Mouse (Mus musculus) B cell, adult 2 months (primary cell): Measurements from ENCODE around the gene Lepr.
"Not testable (repeated sequence)": the region's sequence is repeated elsewhere in the genome, so short reads cannot be mapped to it uniquely, and the experiment has no call there.

Source experiments
- DNase-seq, 2 experiments: peaks; one replicate each; pipeline ENCODE4 v3.0.0; 2022

Lepr gene

GRCm38 (mm10) chr4:101718991-101719580 lies 1.9 kb downstream of the Lepr start:
- no peak for DNase-seq

- DNase-seq: no peak
Measured at GRCm38 (mm10) chr4:101721705-101722104, 4.5 kb downstream of the Lepr start.

GRCm38 (mm10) chr4:101741973-101742372 lies 24.8 kb downstream of the Lepr start:
- DNase-seq: no peak

- DNase-seq: no peak
Measured at GRCm38 (mm10) chr4:101745534-101745933, 28.3 kb downstream of the Lepr start.

- DNase-seq: no peak
Measured at GRCm38 (mm10) chr4:101760490-101760889, 43.3 kb downstream of the Lepr start.

GRCm38 (mm10) chr4:101843923-101844322 lies 126.7 kb downstream of the Lepr start, which contains the start of gene B020004J07Rik:
Gene B020004J07Rik (minus strand): TSS chr4:101844023.
- not testable (repeated sequence) for DNase-seq

- DNase-seq: no peak
Measured at GRCm38 (mm10) chr4:101850908-101851307, 133.7 kb downstream of the Lepr start.

GRCm38 (mm10) chr4:101860873-101861272 lies 143.7 kb downstream of the Lepr start:
- DNase-seq: no peak

- DNase-seq: no peak
Measured at GRCm38 (mm10) chr4:101862289-101862688, 145.1 kb downstream of the Lepr start.
